Mouse (Mus musculus) myocyte (in vitro differentiated cells): ENCODE data around the gene Alk.

Source experiments
- MYOD1 ChIP-seq, 3 experiments: IDR thresholded peaks; one replicate each; pipeline ENCODE4 v1.6.1; 2011; ENCODE audit warnings: control low read depth in 2 of 3, low read depth in 2 of 3, mild to moderate bottlenecking in 2 of 3, moderate library complexity in 1 of 3; ENCODE audit not compliant: insufficient read length in 2 of 3, control insufficient read depth in 1 of 3
- MYOG ChIP-seq, 3 experiments: IDR thresholded peaks; one replicate each; pipeline ENCODE4 v1.6.1; 2011; ENCODE audit warnings: control low read depth in 2 of 3, low read depth in 2 of 3, mild to moderate bottlenecking in 2 of 3; ENCODE audit not compliant: insufficient read length in 2 of 3, control insufficient read depth in 1 of 3, insufficient read depth in 1 of 3
- POLR2A ChIP-seq: IDR thresholded peaks from one replicate; pipeline ENCODE4 v1.6.1; 2011; ENCODE audit warnings: low read depth, mild to moderate bottlenecking, control low read depth, moderate library complexity; ENCODE audit not compliant: insufficient read length
- USF1 ChIP-seq: IDR thresholded peaks from one replicate; pipeline ENCODE4 v1.6.1; 2011; ENCODE audit warnings: low read depth, mild to moderate bottlenecking, control low read depth, moderate library complexity

- TF ChIP-seq MYOG (IDR thresholded peaks at IDR 0.05; ENCODE audit: control insufficient read depth in 1 of 3, insufficient read depth in 1 of 3, insufficient read length in 2 of 3, low read depth in 2 of 3) (no peak), POLR2A (no peak), MYOD1 (IDR thresholded peaks at IDR 0.05; ENCODE audit: control insufficient read depth in 1 of 3, insufficient read length in 2 of 3, low read depth in 2 of 3) (no peak), USF1 (no peak)
Measured at GRCm38 (mm10) chr17:72285961-72286360, 318.5 kb downstream of the Alk start.
